Mouse (Mus musculus): ENCODE measurements at regions not wholly inside any gene's neighbourhood (a gene's known extent, or its start where the extent isn't known, plus 50 kb on each side); places are given as distances from the start of the nearest gene placed in this dataset.

- TF ChIP-seq CTCF (conservative IDR thresholded peaks at IDR 0.05 in 1 of 2, IDR thresholded peaks at IDR 0.05 in 1 of 2; ENCODE audit: low read depth in 2 of 2, low read length in 2 of 2), result no peak
- no peak for TF ChIP-seq ETS1 (conservative IDR thresholded peaks at IDR 0.05; ENCODE audit: low read depth, low read length)
- TF ChIP-seq JUN (IDR thresholded peaks at IDR 0.05; ENCODE audit: insufficient read depth, low read depth, low read length), result no peak
Observed at GRCm38 (mm10) chr13:82912859-82913258, 591.0 kb upstream of the Mef2c start.
